Mouse (Mus musculus) ES-Bruce4 (cell line): ENCODE measurements around the gene Hs3st2. TPM values are rescaled to one million over a fixed set of nuclear protein-coding genes. Genes with fewer than 3 reads are reported as not detected.

Source experiments
- H3K27ac ChIP-seq: 2 replicates; pipeline ENCODE4 v1.5.1; 2012; ENCODE audit warnings: low read length, inconsistent platforms; ENCODE audit not compliant: insufficient read depth
- H3K27me3 ChIP-seq: 2 replicates; pipeline ENCODE4 v1.6.1; 2012; ENCODE audit warnings: mild to moderate bottlenecking, low read length, inconsistent platforms; ENCODE audit not compliant: control insufficient read depth, poor library complexity, insufficient read depth, severe bottlenecking
- H3K36me3 ChIP-seq: 2 replicates; pipeline ENCODE4 v1.6.1; 2012; ENCODE audit warnings: inconsistent platforms, mild to moderate bottlenecking, low read length, moderate library complexity; ENCODE audit not compliant: control insufficient read depth, poor library complexity, insufficient read depth, severe bottlenecking
- H3K4me1 ChIP-seq: one replicate; pipeline ENCODE4 v1.8.1; 2011; ENCODE audit warnings: low read length; ENCODE audit not compliant: control insufficient read depth, insufficient read depth
- H3K4me3 ChIP-seq: 2 replicates; pipeline ENCODE4 v1.5.1; 2011; ENCODE audit warnings: low read depth, mild to moderate bottlenecking, low read length
- H3K9ac ChIP-seq: 2 replicates; pipeline ENCODE4 v1.6.1; 2012; ENCODE audit warnings: low read depth, mild to moderate bottlenecking, inconsistent platforms; ENCODE audit not compliant: poor library complexity, severe bottlenecking
- H3K9me3 ChIP-seq: replicated peaks from 2 replicates; pipeline ENCODE4 v1.6.1; 2012; ENCODE audit warnings: mild to moderate bottlenecking, low read length, inconsistent platforms; ENCODE audit not compliant: control insufficient read depth, poor library complexity, insufficient read depth, severe bottlenecking
- CTCF ChIP-seq: IDR thresholded peaks from one replicate; pipeline ENCODE4 v1.8.1; 2011; ENCODE audit warnings: low read depth, low read length
- EP300 ChIP-seq: IDR thresholded peaks from 2 replicates; pipeline ENCODE4 v1.6.1; 2011; ENCODE audit warnings: low read depth, low read length; ENCODE audit not compliant: insufficient read depth
- POLR2A ChIP-seq: IDR thresholded peaks from one replicate; pipeline ENCODE4 v1.8.1; 2011; ENCODE audit warnings: low read length; ENCODE audit not compliant: insufficient read depth
- polyA plus RNA-seq: library from polyadenylated mRNA; stranded (reverse); fragments of >200 nt; gene quantifications from 2 replicates; pipeline ENCODE4 v1.2.4, GENCODE M21; 2011; ENCODE audit warnings: low read depth; ENCODE audit not compliant: missing spikeins, insufficient read depth, insufficient read length

The Hs3st2 gene
- polyA plus RNA-seq, 1 experiment: not detected

DNA sequence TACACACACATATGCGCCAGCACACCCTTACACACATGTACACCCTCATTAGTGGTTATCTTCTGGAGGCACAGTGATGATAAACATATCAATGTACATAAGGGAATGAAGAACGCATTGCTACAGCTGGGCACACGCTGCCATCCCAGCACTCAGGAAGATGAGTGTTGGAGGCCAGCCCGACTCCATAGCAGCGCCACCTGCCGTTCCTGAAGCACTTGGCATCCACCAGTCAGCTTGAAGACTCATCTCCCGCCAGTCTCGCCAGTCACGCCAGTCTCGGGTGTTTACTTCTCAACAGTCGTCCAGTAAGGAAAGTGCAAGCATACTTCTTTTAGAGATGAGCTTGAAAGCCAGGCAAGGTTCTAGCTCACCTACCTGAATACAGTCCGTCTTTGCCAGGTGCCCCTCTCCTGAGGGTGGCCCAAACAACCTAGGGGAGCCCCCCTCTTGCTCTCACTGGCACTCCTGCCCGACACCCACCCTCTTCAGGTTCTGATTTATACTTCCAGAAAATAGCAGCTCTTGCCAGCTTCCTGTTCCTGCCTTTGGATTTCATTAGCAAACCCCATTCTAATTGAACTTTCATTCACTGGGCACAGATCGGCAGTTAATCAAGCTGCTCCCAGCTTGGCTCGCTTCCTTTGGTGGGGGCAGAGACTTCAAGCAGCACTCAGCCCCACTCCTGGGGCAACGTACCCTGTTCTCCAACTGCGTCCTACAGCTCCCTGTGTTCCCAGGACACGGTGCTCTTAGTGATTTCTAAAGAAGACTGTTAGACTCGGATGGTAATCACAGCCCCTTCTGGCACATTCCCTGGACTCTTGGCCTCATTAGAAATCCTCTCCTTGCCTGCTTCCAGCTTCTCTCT lies 148.0 kb downstream of the Hs3st2 start:
- H3K4me3 ChIP-seq: no peak overlapping the region
- H3K27me3 ChIP-seq: no peaks in the 10 kb centered on the region
- H3K27ac ChIP-seq: no peak overlapping the region
- H3K9ac ChIP-seq: no peak overlapping the region
- no peaks in the 10 kb centered on the region for H3K9me3 ChIP-seq
- H3K36me3 ChIP-seq: no peaks in the 10 kb centered on the region
- no peaks in the 10 kb centered on the region for H3K4me1 ChIP-seq
- TF ChIP-seq EP300 (no peak), CTCF (peak; percentile 53)

GRCm38 (mm10) chr7:121542458-121542857 lies 150.8 kb downstream of the Hs3st2 start:
- no peak overlapping the region for H3K9ac ChIP-seq
- TF ChIP-seq POLR2A (no peak), CTCF (no peak)
- no peaks in the 10 kb centered on the region for H3K9me3 ChIP-seq
- H3K4me1 ChIP-seq: no peaks in the 10 kb centered on the region
- H3K36me3 ChIP-seq: no peaks in the 10 kb centered on the region
- H3K4me3 ChIP-seq: no peak overlapping the region
- H3K27me3 ChIP-seq: no peaks in the 10 kb centered on the region
- no peak overlapping the region for H3K27ac ChIP-seq

GRCm38 (mm10) chr7:121549329-121550022 lies 157.8 kb downstream of the Hs3st2 start:
- Histone ChIP-seq H3K27ac (no peak overlapping the region), H3K9me3 (no peaks in the 10 kb centered on the region), H3K27me3 (no peaks in the 10 kb centered on the region), H3K36me3 (no peaks in the 10 kb centered on the region), H3K4me1 (no peaks in the 10 kb centered on the region), H3K4me3 (no peak overlapping the region), H3K9ac (no peak overlapping the region)
- no peak for TF ChIP-seq CTCF
- TF ChIP-seq EP300: no peak
- TF ChIP-seq POLR2A: no peak
